Mouse (Mus musculus) stomach, embryonic 16.5 days (tissue): ENCODE measurements around the gene Grin3a. TPM values are rescaled to one million over a fixed set of nuclear protein-coding genes. Genes with fewer than 3 reads are reported as not detected.
"Not testable (repeated sequence)": the region's sequence is repeated elsewhere in the genome, so short reads cannot be mapped to it uniquely, and the experiment has no call there.

ENCODE experiments used
- ATAC-seq: fragments of 200-750 bp; cut with Nextera tagmentation; 2 replicates; pipeline ENCODE4 v1.8.0; 2017; ENCODE audit warnings: moderate number of reproducible peaks, moderate TSS enrichment; ENCODE audit not compliant: insufficient read depth, low FRiP score
- H3K27ac ChIP-seq: fragments of 300-500 bp; sonication (generic); 2 replicates; pipeline ENCODE4 v1.5.1; 2014; ENCODE audit warnings: low read length
- H3K27me3 ChIP-seq: fragments of 300-500 bp; sonication (generic); 2 replicates; pipeline ENCODE4 v1.6.1; 2014; ENCODE audit warnings: low read length, control low read depth, mixed read lengths; ENCODE audit not compliant: control insufficient read depth, insufficient read depth
- H3K36me3 ChIP-seq: fragments of 300-500 bp; sonication (generic); 2 replicates; pipeline ENCODE4 v1.6.1; 2014; ENCODE audit warnings: low read length; ENCODE audit not compliant: control insufficient read depth, insufficient read depth
- H3K4me1 ChIP-seq: fragments of 300-500 bp; sonication (generic); 2 replicates; pipeline ENCODE4 v1.6.1; 2014; ENCODE audit warnings: low read length, control low read depth, mixed read lengths; ENCODE audit not compliant: control insufficient read depth, insufficient read depth
- H3K4me2 ChIP-seq: fragments of 300-500 bp; sonication (generic); 2 replicates; pipeline ENCODE4 v1.6.1; 2014; ENCODE audit warnings: low read depth, low read length, mixed read lengths
- H3K4me3 ChIP-seq: fragments of 300-500 bp; sonication (generic); replicated peaks from 2 replicates; pipeline ENCODE4 v1.5.1; 2014; ENCODE audit warnings: mild to moderate bottlenecking, low read length
- H3K9ac ChIP-seq: fragments of 300-500 bp; sonication (generic); 2 replicates; pipeline ENCODE4 v1.6.1; 2014; ENCODE audit warnings: low read length
- H3K9me3 ChIP-seq: fragments of 300-500 bp; sonication (generic); replicated peaks from 2 replicates; pipeline ENCODE4 v1.6.1; 2016; ENCODE audit warnings: low read length, control low read depth; ENCODE audit not compliant: control insufficient read depth
- WGBS: fragments of 180-500 bp; shearing (Covaris S2); extraction: QIAGEN DNeasy Blood & Tissue Kit; methylation state at CpG from one replicate; pipeline ENCODE4 v1.1.7; 2014; 5-methylcytosine and 5-hydroxymethylcytosine counted together
- polyA plus RNA-seq: library from polyadenylated mRNA; unstranded; fragments of >200 nt; fragmentation: Nextera tagmentation; extraction: Ambion mirVana; gene quantifications from 2 replicates; pipeline ENCODE4 v1.2.1, GENCODE M21; 2015

Grin3a gene
- polyA plus RNA-seq, 1 experiment from 2014 or later, result 1.1 TPM

DNA sequence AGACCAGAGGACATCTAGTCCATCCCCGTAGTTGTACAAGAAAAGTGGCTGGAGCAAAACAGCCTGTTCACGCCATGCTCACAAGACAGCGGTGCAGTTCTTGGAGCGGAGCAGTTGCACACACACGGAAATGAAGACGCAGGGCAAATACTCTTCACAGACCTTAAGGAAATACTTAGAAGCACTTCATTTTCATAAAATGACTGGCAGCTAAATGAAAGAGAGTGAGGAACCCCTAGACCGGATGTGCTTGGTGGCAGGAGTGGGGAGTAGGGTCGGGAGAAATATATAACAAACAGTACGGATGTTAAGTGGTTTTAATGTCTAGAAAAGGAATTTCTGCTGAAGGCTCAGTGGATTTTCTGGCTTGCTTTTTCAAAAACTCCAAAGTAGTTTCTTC, 183.9 kb downstream of the Grin3a start:
- Histone ChIP-seq H3K4me1 (no peaks in the 10 kb centered on the region), H3K4me3 (no peak overlapping the region), H3K36me3 (peaks cover 8% of the 10 kb centered on the region; the same call in 1 of the 2 replicates), H3K9me3 (no peaks in the 10 kb centered on the region), H3K27ac (no peak overlapping the region), H3K27me3 (no peaks in the 10 kb centered on the region), H3K4me2 (no peak overlapping the region), H3K9ac (no peak overlapping the region)
- ATAC-seq, result no peak
- 93% methylated on average over 9 of the region's 9 CpGs for WGBS

DNA sequence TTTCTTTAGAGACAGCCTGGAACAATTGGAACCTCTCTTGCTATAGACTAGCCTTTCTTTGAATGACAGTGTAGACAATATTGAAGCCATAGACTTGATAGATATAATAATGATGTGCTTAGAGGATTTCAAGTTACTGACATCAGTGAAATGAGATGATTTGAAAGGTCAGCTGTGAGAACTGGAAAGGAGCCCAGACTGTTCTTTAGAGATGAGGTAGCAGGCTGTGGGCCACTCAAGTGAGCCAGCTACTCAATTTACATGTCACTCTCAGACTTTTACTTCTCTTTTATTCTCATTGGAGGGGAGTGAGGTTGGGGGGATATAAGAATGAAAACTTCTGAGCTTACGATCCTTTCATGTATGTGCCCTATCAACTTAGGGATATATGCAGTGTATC, 186.1 kb downstream of the Grin3a start:
- Histone ChIP-seq H3K9ac (no peak overlapping the region), H3K9me3 (no peaks in the 10 kb centered on the region), H3K4me2 (no peak overlapping the region), H3K27me3 (no peaks in the 10 kb centered on the region), H3K4me1 (no peaks in the 10 kb centered on the region), H3K36me3 (peaks cover 19% of the 10 kb centered on the region), H3K27ac (no peak overlapping the region), H3K4me3 (no peak overlapping the region)
- 88% methylated on average over 1 of the region's 1 CpGs for WGBS
- no peak for ATAC-seq

DNA sequence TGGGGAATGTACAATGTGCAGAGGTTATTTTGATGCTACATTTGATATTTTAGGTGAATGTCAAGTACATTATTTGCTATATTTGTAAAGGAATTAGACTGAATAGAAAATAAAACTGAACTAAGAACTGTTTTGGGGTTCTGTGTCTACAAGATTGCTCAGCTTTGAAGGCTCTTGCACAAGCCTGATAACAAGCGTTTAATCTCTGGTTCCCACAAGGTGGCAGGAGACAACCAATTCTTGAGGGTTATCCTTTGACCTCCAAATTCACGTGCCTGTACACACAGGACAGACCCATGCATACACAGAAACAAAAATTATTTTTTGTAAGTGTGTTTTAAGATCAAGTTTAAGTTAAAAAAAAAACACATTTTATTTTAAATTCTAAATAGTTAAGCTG, 205.6 kb downstream of the Grin3a start:
- H3K4me3 ChIP-seq, result no peak overlapping the region
- no peaks in the 10 kb centered on the region for H3K27me3 ChIP-seq
- H3K36me3 ChIP-seq, result peaks cover 22% of the 10 kb centered on the region
- no peak overlapping the region for H3K4me2 ChIP-seq
- WGBS, result 63% methylated on average over 2 of the region's 2 CpGs
- H3K9me3 ChIP-seq, result no peaks in the 10 kb centered on the region
- H3K4me1 ChIP-seq, result no peaks in the 10 kb centered on the region
- H3K27ac ChIP-seq, result no peak overlapping the region
- no peak for ATAC-seq
- no peak overlapping the region for H3K9ac ChIP-seq

DNA sequence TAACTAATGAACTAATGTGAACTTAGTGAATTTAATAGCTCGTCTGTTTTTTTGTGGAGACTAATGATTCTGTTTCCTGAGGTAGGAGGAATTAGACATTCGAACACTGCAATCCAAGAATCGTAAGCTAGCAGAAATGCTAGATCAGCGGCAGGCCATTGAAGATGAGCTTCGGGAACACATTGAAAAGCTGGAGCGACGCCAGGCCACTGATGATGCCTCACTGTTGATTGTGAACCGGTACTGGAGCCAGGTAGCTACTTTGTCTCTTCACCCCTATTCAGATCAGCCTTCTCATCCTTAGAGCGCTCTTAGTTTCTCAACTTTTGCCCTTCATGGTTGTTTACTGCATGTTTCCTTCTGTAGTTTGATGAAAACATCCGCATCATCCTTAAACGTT, 207.7 kb downstream of the Grin3a start:
- ATAC-seq, result no peak
- Histone ChIP-seq H3K4me3 (no peak overlapping the region), H3K36me3 (peaks cover 19% of the 10 kb centered on the region)

DNA sequence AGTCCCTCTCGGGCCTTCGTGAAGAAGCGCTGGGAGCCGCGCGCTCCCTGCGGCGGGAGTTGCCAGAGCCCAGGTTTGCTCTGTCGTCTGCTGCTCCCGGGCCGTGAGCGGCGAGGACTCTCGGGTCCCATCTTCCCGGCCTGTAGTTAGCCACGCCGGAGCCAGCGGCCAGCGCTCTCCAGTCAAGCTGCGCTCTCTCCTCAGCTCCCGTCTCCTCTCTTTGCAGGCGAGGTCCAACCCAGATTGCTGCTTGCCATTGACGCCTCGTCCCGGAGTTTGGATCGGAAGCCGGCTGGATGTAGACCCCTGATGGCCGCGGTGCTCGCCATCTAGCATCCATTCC, 213.4 kb downstream of the Grin3a start:
- peak overlapping the region; percentile 63 for H3K4me2 ChIP-seq
- under 1% methylated on average over 30 of the region's 30 CpGs for WGBS
- peaks cover 2% of the 10 kb centered on the region; the same call in 1 of the 2 replicates for H3K4me1 ChIP-seq
- H3K27me3 ChIP-seq, result no peaks in the 10 kb centered on the region
- peak; percentile 63 for ATAC-seq
- H3K27ac ChIP-seq, result peak overlapping the region; percentile 95
- peak overlapping the region; percentile 92 for H3K9ac ChIP-seq
- no peaks in the 10 kb centered on the region for H3K9me3 ChIP-seq
- peaks cover 4% of the 10 kb centered on the region; the same call in 1 of the 2 replicates for H3K36me3 ChIP-seq
- H3K4me3 ChIP-seq, result peak overlapping the region; percentile 95

More for the DNA sequence above, 207.7 kb downstream of the Grin3a start:
- WGBS, result 93% methylated on average over 11 of the region's 11 CpGs
- no peak overlapping the region for H3K4me2 ChIP-seq
- no peak overlapping the region for H3K9ac ChIP-seq
- peaks cover 2% of the 10 kb centered on the region; the same call in 1 of the 2 replicates for H3K4me1 ChIP-seq
- H3K9me3 ChIP-seq, result no peaks in the 10 kb centered on the region
- no peaks in the 10 kb centered on the region for H3K27me3 ChIP-seq
- no peak overlapping the region for H3K27ac ChIP-seq

DNA sequence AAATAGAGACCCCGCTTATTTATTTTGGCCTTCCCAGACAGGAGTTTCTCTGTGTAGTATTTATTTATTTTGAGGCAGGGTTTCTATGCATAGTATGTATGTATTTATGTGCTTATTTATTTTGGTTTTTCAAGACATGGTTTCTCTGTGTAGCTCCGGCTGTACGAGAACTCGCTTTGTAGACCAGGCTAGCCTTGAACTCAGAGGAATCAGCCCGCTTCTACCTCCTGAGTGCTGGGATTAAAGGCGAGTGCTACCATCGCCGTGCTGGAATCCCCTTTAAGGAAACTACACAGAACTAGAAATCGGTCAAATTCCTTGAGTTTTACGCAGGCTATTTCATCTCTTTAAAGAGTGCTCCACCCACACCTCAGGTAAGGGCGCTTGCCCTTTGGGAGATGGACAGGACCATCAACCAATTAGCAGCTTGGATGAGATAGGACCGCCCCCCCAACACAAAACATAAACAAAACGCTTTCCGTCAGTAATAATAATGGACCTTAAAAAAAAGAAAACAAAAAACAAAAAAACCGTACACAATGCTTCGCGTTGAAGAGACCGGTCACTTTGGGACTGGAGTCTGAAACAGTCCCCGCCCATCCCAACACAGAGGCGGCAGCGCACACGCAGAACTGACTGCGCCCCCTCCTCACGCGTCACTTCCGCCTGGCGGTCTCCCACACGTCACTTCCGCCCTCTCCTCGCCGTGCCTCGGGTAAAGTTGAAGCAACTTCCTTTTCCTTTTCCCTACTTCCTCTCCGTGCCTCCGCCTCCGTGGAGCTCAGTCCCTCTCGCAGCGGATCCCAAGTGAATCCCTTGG, 214.0 kb downstream of the Grin3a start, which contains the start of gene Rnf20:
Gene Rnf20 (plus strand): TSS at position 688 of the 820 bp plus-strand sequence.
- Histone ChIP-seq H3K9me3 (no peaks in the 10 kb centered on the region), H3K9ac (peak within 1 kb of the TSS; percentile 92), H3K4me2 (peak within 1 kb of the TSS; percentile 63), H3K27ac (peak within 1 kb of the TSS; percentile 95), H3K4me1 (peaks cover 2% of the 10 kb centered on the region; the same call in 1 of the 2 replicates), H3K27me3 (no peaks in the 10 kb centered on the region), H3K36me3 (peaks cover 4% of the 10 kb centered on the region; the same call in 1 of the 2 replicates), H3K4me3 (peak within 1 kb of the TSS; percentile 95)
- WGBS, result 4% methylated on average over 37 of the region's 37 CpGs
- peak; percentile 97 for ATAC-seq

DNA sequence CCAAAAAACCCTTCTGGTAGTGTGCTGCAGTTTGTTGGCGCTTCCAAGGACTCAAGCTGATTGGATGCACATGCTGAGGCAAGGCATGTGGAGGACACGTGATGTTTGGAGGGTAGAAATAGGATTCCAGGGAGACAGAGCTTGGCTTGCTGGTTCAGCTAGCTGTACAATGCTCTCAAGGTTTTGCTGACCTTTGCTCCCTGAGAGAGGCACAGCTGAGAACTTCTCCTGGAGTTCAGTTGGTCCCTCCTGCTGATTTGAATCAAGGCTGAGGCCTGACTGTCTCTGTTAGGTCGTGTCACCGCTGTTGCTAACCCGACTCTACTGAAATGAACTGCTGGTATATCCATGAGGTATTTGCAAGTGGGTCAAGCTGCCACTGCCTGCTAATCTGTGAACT, 216.6 kb downstream of the Grin3a start:
- Histone ChIP-seq H3K4me1 (peaks cover 2% of the 10 kb centered on the region; the same call in 1 of the 2 replicates), H3K27ac (no peak overlapping the region), H3K36me3 (no peaks in the 10 kb centered on the region), H3K9me3 (no peaks in the 10 kb centered on the region), H3K4me3 (no peak overlapping the region), H3K4me2 (no peak overlapping the region), H3K27me3 (no peaks in the 10 kb centered on the region), H3K9ac (no peak overlapping the region)
- no peak for ATAC-seq
- WGBS, result 83% methylated on average over 5 of the region's 5 CpGs

DNA sequence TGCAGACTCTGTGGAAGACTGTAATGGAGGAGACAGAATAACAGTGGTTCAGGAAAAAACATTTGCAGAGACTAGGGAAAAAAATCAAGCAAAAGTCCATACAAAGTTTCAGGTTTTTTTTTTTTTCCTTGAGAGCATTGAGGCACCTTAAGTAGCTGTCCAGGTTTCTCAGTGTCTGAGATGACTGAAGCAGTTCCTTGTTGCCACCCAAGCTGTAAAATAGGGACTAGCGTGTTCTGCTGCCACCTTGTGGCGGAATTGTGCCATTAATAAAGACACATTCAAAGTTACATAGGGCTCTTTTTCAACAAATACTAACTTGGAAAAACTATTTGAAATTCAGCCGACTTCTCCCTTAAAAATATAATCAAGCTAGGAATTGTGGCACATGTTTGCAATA, 218.6 kb downstream of the Grin3a start:
- WGBS, result 2% methylated on average over 3 of the region's 3 CpGs
- Histone ChIP-seq H3K9ac (no peak overlapping the region), H3K27me3 (no peaks in the 10 kb centered on the region), H3K4me1 (no peaks in the 10 kb centered on the region), H3K36me3 (no peaks in the 10 kb centered on the region), H3K4me3 (no peak overlapping the region), H3K4me2 (no peak overlapping the region), H3K9me3 (no peaks in the 10 kb centered on the region), H3K27ac (no peak overlapping the region)
- ATAC-seq, result no peak

DNA sequence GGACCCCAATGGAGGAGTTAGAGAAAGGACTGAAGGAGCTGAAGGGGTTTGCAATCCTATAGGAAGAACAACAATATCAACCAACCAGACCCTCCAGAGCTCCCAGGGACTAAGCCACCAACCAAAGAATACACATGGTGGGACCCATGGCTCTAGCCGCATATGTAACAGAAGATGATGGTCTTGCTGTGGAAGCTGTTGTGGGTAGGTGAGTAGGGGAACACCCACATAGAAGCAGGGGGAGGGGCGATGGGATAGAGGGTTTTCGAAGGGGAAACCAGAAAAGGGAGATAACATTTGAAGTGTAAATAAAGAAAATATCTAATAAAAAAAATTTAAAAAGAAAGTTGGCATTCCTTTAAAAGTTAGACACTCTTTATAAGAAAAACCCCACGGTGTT, 220.6 kb downstream of the Grin3a start:
- not testable (repeated sequence) for H3K27ac ChIP-seq, H3K4me1 ChIP-seq, H3K4me2 ChIP-seq, H3K9ac ChIP-seq, H3K9me3 ChIP-seq, H3K4me3 ChIP-seq, H3K27me3 ChIP-seq, H3K36me3 ChIP-seq, ATAC-seq
- WGBS, result 73% methylated on average over 4 of the region's 4 CpGs
